Mouse (Mus musculus) right cerebral cortex, postnatal 10 days (tissue): Measurements from ENCODE around the gene B4galnt4.

ENCODE experiments used
- DNase-seq, 2 experiments: peaks; one replicate each; pipeline ENCODE4 v3.0.0; 2021; ENCODE audit warnings: low spot score in 2 of 2

B4galnt4 gene

DNA sequence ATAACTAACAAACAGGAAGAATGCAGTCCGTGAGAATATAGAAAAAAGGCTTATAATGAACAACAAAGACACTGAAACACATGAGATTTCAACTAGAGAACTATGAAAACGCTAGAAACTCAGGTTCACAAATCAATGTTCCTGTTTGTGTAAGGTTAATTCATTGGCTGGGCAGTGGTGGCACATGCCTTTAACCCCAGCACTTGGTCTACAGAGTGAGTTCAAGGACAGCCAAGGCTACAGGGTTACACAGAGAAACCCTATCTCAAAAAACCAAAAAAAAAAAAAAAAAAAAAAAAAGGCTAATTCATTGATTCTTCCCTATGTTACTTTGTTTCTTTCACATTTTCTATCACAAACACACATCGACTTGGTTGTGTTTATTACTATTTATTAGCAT is 59.7 kb downstream of the B4galnt4 start:
- no peak for DNase-seq

- no peak for DNase-seq
These were observed 60.2 kb downstream of the B4galnt4 start for GRCm38 (mm10) chr7:141121051-141121531.
